Mouse (Mus musculus): ENCODE data around the gene Tnfrsf1b.

DNA sequence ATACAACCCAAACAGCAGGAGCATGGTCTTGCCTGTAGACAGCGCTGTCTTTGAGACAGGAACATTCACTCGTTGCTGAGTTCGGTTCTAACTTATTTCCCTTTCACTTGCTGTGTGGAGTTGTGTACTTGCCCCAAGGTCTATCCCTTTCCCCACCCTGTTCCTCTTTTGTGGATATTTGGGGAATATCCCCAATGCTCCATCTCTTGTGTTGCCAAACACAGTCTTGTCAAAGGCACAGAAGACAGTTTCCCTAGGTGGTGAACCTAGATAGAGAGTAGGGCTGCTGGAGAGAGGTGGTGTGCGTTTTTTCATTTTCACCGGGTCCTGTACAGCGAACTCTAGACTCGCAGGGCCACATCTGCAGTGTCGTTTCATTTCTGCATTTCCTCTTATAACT, 5.9 kb upstream of the Tnfrsf1b start:
- TF ChIP-seq POLR2A (IDR thresholded peaks at IDR 0.05; ENCODE audit: borderline replicate concordance, low read depth, low read length) (no peak), CTCF (IDR thresholded peaks at IDR 0.05; ENCODE audit: low read depth, low read length) (no peak)

Data from bone marrow macrophage, adult 2 months (primary cell).